11 mouse cellular contexts compared by ENCODE assay signal in the genomic region with DNA sequence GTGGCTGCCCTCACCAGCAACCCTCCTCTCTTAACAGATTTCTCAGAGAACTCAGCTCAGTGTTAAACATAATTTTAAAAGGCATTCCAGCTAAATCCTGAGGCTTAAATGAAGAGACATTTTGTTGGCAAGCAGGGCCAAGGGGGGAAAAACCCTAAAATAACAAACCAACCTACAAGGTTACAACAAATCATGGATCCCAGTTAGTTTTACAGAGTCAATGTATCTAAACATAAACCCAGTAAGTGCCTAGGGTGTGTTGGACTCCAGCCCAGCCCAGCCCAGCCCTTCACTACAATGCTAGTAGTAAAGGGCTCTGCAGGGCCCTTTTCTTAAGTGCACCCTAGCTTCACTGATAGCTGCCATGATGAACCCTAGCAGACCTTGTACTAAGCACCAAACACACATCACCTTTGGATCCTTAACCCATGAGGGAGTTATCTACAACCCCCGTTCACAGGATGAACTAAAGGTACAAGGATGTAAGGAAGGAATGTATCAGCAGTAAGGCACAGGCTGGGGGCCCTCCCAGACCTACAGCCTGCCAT. TPM values are rescaled to one million over a fixed set of nuclear protein-coding genes. Genes with fewer than 3 reads are reported as not detected.
DNase-seq lines count a peak whose midpoint lies in the region; ATAC-seq and TF ChIP-seq lines count a peak whose summit lies in the region.
"Had no signal": no experiment of that assay in that cellular context is flagged by ENCODE, and none has a peak within 500 bp of the region (broad histone marks: within the 10 kb centered on the region; RNA-seq: fewer than 3 reads in every experiment).

No protein-coding gene starts in this region.

- H3K9ac ChIP-seq in forebrain, embryonic 15.5 days (replicated peaks) = no peak overlapping the region
- no peak overlapping the region for H3K9ac ChIP-seq in kidney, embryonic 15.5 days
- no peak overlapping the region for H3K9ac ChIP-seq in neural tube, embryonic 15.5 days (replicated peaks)
- no peak overlapping the region for H3K9ac ChIP-seq in stomach, postnatal 0 days (ENCODE audit: low read length)

- H3K27ac ChIP-seq in forebrain, embryonic 15.5 days (replicated peaks) = 0 out of 2 replicates have a peak overlapping the region, but pooled peaks have one; percentile 3
- H3K27ac ChIP-seq in forebrain, embryonic 10.5 days = no peak overlapping the region
- peak overlapping the region; percentile 79 for H3K27ac ChIP-seq in kidney, embryonic 15.5 days
- H3K27ac ChIP-seq in neural tube, embryonic 15.5 days (replicated peaks) = 0 out of 2 replicates have a peak overlapping the region, but pooled peaks have one; percentile 48
- peak overlapping the region; percentile 83 for H3K27ac ChIP-seq in stomach, postnatal 0 days (replicated peaks)
- H3K27ac ChIP-seq: left cerebral cortex, adult 2 months had no signal

- H3K36me3 ChIP-seq in forebrain, embryonic 15.5 days = peaks cover 61% of the 10 kb centered on the region
- peaks cover 99% of the 10 kb centered on the region for H3K36me3 ChIP-seq in forebrain, embryonic 10.5 days (replicated peaks)
- peaks cover 93% of the 10 kb centered on the region for H3K36me3 ChIP-seq in kidney, embryonic 15.5 days
- H3K36me3 ChIP-seq in neural tube, embryonic 15.5 days = peaks cover 83% of the 10 kb centered on the region
- peaks cover 33% of the 10 kb centered on the region for H3K36me3 ChIP-seq in stomach, postnatal 0 days (ENCODE audit: control insufficient read depth, insufficient read depth, low read length)

- no peaks in the 10 kb centered on the region for H3K9me3 ChIP-seq in forebrain, embryonic 15.5 days
- no peaks in the 10 kb centered on the region for H3K9me3 ChIP-seq in forebrain, embryonic 10.5 days
- H3K9me3 ChIP-seq in kidney, embryonic 15.5 days (replicated peaks) = no peaks in the 10 kb centered on the region
- H3K9me3 ChIP-seq in neural tube, embryonic 15.5 days (replicated peaks) = no peaks in the 10 kb centered on the region
- no peaks in the 10 kb centered on the region for H3K9me3 ChIP-seq in stomach, postnatal 0 days (ENCODE audit: control insufficient read depth, low read length)

- no peak for TF ChIP-seq CTCF in stomach, postnatal 0 days (IDR thresholded peaks at IDR 0.05; ENCODE audit: low read depth)

- no peak for ATAC-seq in forebrain, embryonic 15.5 days (replicated peaks)
- no peak for ATAC-seq in kidney, embryonic 15.5 days (replicated peaks; ENCODE audit: low FRiP score)
- no peak for ATAC-seq in neural tube, embryonic 15.5 days (ENCODE audit: low FRiP score)
- ATAC-seq in stomach, postnatal 0 days (ENCODE audit: low FRiP score, low TSS enrichment) = no peak

- DNase-seq in forebrain, embryonic 10.5 days (ENCODE audit: extremely low spot score, low spot score) = no peak
- DNase-seq in kidney, postnatal 36 days = no peak
- DNase-seq in neural tube, embryonic 10.5 days (ENCODE audit: extremely low spot score, low spot score) = no peak
- no peak for DNase-seq in stomach, postnatal 0 days (ENCODE audit: low spot score)
- no peak for DNase-seq in cerebellum, postnatal 25 days
- DNase-seq: embryo, embryonic 11 days; kidney, adult 18-20 months had no signal

- H3K4me2 ChIP-seq in forebrain, embryonic 15.5 days (replicated peaks) = no peak overlapping the region
- H3K4me2 ChIP-seq in kidney, embryonic 15.5 days = no peak overlapping the region
- no peak overlapping the region for H3K4me2 ChIP-seq in neural tube, embryonic 15.5 days
- H3K4me2 ChIP-seq in stomach, postnatal 0 days (replicated peaks; ENCODE audit: low read depth) = no peak overlapping the region

- WGBS in forebrain, embryonic 15.5 days = 95% methylated on average over 1 of the region's 1 CpGs
- 82% methylated on average over 1 of the region's 1 CpGs for WGBS in forebrain, embryonic 10.5 days
- WGBS in kidney, embryonic 15.5 days = 70% methylated on average over 1 of the region's 1 CpGs
- 88% methylated on average over 1 of the region's 1 CpGs for WGBS in neural tube, embryonic 15.5 days
- WGBS in stomach, postnatal 0 days = 50% methylated on average over 1 of the region's 1 CpGs

- peaks cover 14% of the 10 kb centered on the region for H3K4me1 ChIP-seq in forebrain, embryonic 15.5 days
- peaks cover 10% of the 10 kb centered on the region for H3K4me1 ChIP-seq in forebrain, embryonic 10.5 days
- peaks cover 28% of the 10 kb centered on the region for H3K4me1 ChIP-seq in kidney, embryonic 15.5 days
- peaks cover 28% of the 10 kb centered on the region for H3K4me1 ChIP-seq in neural tube, embryonic 15.5 days
- H3K4me1 ChIP-seq in stomach, postnatal 0 days (replicated peaks; ENCODE audit: control insufficient read depth, insufficient read depth) = peaks cover 20% of the 10 kb centered on the region

- H3K27me3 ChIP-seq in forebrain, embryonic 15.5 days = no peaks in the 10 kb centered on the region
- no peaks in the 10 kb centered on the region for H3K27me3 ChIP-seq in forebrain, embryonic 10.5 days (ENCODE audit: poor library complexity, severe bottlenecking)
- no peaks in the 10 kb centered on the region for H3K27me3 ChIP-seq in kidney, embryonic 15.5 days
- H3K27me3 ChIP-seq in neural tube, embryonic 15.5 days (replicated peaks) = no peaks in the 10 kb centered on the region
- H3K27me3 ChIP-seq in stomach, postnatal 0 days (ENCODE audit: control insufficient read depth, insufficient read depth, low read length) = no peaks in the 10 kb centered on the region

- no peak for TF ChIP-seq EP300 in stomach, postnatal 0 days (optimal IDR thresholded peaks at IDR 0.05)

- H3K4me3 ChIP-seq in forebrain, embryonic 15.5 days = no peak overlapping the region
- H3K4me3 ChIP-seq in forebrain, embryonic 10.5 days = no peak overlapping the region
- no peak overlapping the region for H3K4me3 ChIP-seq in kidney, embryonic 15.5 days (replicated peaks)
- no peak overlapping the region for H3K4me3 ChIP-seq in neural tube, embryonic 15.5 days (replicated peaks)
- no peak overlapping the region for H3K4me3 ChIP-seq in stomach, postnatal 0 days (ENCODE audit: low read depth, low read length)
- H3K4me3 ChIP-seq: left cerebral cortex, adult 2 months had no signal

RNA-seq across cellular contexts. Expression of gene Wdr1, which starts 12.7 kb away (rescaled TPM):
- polyA plus RNA-seq in forebrain, embryonic 15.5 days (2015; fragmentation: Nextera tagmentation; extraction: Ambion mirVana) = 162 and 176 TPM in 2 replicates
- polyA plus RNA-seq in forebrain, embryonic 10.5 days (2016; fragmentation: Nextera tagmentation; extraction: Ambion mirVana) = 171 and 173 TPM in 2 replicates
- polyA plus RNA-seq in kidney, embryonic 15.5 days (2015; fragmentation: Nextera tagmentation; extraction: Ambion mirVana) = 195 and 206 TPM in 2 replicates
- polyA plus RNA-seq in neural tube, embryonic 15.5 days (2015; fragmentation: Nextera tagmentation; extraction: Ambion mirVana) = 170 and 202 TPM in 2 replicates
- polyA plus RNA-seq in stomach, postnatal 0 days (2015; fragmentation: Nextera tagmentation; extraction: Ambion mirVana) = 174 and 178 TPM in 2 replicates

RNA-seq across cellular contexts. Expression of gene Slc2a9, which starts 47.4 kb away (rescaled TPM):
- 0.15 and 0.49 TPM in 2 replicates for polyA plus RNA-seq in forebrain, embryonic 15.5 days (2015; fragmentation: Nextera tagmentation; extraction: Ambion mirVana)
- 0.22 and 0.47 TPM in 2 replicates for polyA plus RNA-seq in forebrain, embryonic 10.5 days (2016; fragmentation: Nextera tagmentation; extraction: Ambion mirVana)
- polyA plus RNA-seq in kidney, embryonic 15.5 days (2015; fragmentation: Nextera tagmentation; extraction: Ambion mirVana) = 1.4 and 1.6 TPM in 2 replicates
- 0.44 and 0.95 TPM in 2 replicates for polyA plus RNA-seq in neural tube, embryonic 15.5 days (2015; fragmentation: Nextera tagmentation; extraction: Ambion mirVana)
- polyA plus RNA-seq in stomach, postnatal 0 days (2015; fragmentation: Nextera tagmentation; extraction: Ambion mirVana) = 0.62 and 0.93 TPM in 2 replicates
